Mouse (Mus musculus) liver, embryonic 13.5 days (tissue): ENCODE measurements around the gene Cpsf4. TPM values are rescaled to one million over a fixed set of nuclear protein-coding genes. Genes with fewer than 3 reads are reported as not detected.
A peak's percentile ranks its signal among the peaks of the same experiment; 100 is the strongest.
"Not testable (repeated sequence)": the region's sequence is repeated elsewhere in the genome, so short reads cannot be mapped to it uniquely, and the experiment has no call there.

Experiments
- ATAC-seq: fragments of 200-750 bp; cut with Nextera tagmentation; 2 replicates; pipeline ENCODE4 v1.8.0; 2017; ENCODE audit warnings: low read depth, mild to moderate bottlenecking, moderate number of reproducible peaks, moderate library complexity
- DNase-seq: peaks from one replicate; pipeline ENCODE4 v3.0.0; 2022
- H3K27ac ChIP-seq: fragments of 300-500 bp; sonication (generic); 2 replicates; pipeline ENCODE4 v1.5.1; 2015; ENCODE audit warnings: moderate library complexity, mild to moderate bottlenecking, inconsistent platforms
- H3K27me3 ChIP-seq: fragments of 300-500 bp; sonication (generic); 2 replicates; pipeline ENCODE4 v1.6.1; 2015; ENCODE audit warnings: mild to moderate bottlenecking, inconsistent platforms
- H3K36me3 ChIP-seq: fragments of 300-500 bp; sonication (generic); 2 replicates; pipeline ENCODE4 v1.6.1; 2015; ENCODE audit warnings: mild to moderate bottlenecking, inconsistent platforms
- H3K4me1 ChIP-seq: fragments of 300-500 bp; sonication (generic); replicated peaks from 2 replicates; pipeline ENCODE4 v1.6.1; 2015; ENCODE audit warnings: inconsistent platforms
- H3K4me2 ChIP-seq: fragments of 300-500 bp; sonication (generic); 2 replicates; pipeline ENCODE4 v1.6.1; 2015; ENCODE audit warnings: inconsistent platforms, mild to moderate bottlenecking, moderate library complexity
- H3K4me3 ChIP-seq: fragments of 300-500 bp; sonication (generic); replicated peaks from 2 replicates; pipeline ENCODE4 v1.5.1; 2015; ENCODE audit warnings: mild to moderate bottlenecking, inconsistent platforms
- H3K9ac ChIP-seq: fragments of 300-500 bp; sonication (generic); 2 replicates; pipeline ENCODE4 v1.6.1; 2015; ENCODE audit warnings: mild to moderate bottlenecking, inconsistent platforms
- H3K9me3 ChIP-seq: fragments of 300-500 bp; sonication (generic); replicated peaks from 2 replicates; pipeline ENCODE4 v1.6.1; 2016; ENCODE audit warnings: inconsistent platforms
- WGBS: fragments of 180-500 bp; shearing (Covaris S2); methylation state at CpG from one replicate; pipeline ENCODE4 v1.1.7; 2015; ENCODE audit not compliant: insufficient replicate concordance; 5-methylcytosine and 5-hydroxymethylcytosine counted together
- polyA plus RNA-seq: library from polyadenylated mRNA; unstranded; fragments of >200 nt; fragmentation: Nextera tagmentation; extraction: Ambion mirVana; gene quantifications from 2 replicates; pipeline ENCODE4 v1.2.1, GENCODE M21; 2015

The Cpsf4 gene
- polyA plus RNA-seq, 1 experiment from 2014 or later = 32.4 TPM

DNA sequence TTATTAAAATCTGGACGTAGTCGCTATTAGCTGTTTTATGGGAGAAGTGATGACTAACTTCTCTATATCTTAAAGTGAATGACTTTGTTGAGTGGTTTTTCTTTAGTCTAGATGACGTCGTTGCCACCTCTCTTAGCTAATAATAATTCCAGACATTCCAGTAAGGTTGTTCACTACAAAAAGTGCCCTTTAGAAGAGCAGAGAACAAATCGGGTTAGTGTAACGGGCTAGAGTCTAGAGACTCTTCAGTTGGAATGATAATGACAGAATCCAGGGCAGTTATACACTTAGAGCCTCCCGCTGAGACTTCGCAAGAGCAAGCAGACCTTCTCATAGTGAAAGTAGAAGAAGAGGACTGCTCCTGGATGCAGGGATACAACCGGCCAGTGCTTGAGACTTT, 38.0 kb downstream of the Cpsf4 start:
- Histone ChIP-seq H3K9me3 (no peaks in the 10 kb centered on the region), H3K36me3 (peaks cover 19% of the 10 kb centered on the region), H3K4me2 (peak overlapping the region; percentile 72), H3K27ac (0 out of 2 replicates have a peak overlapping the region, but pooled peaks have one; percentile 26), H3K27me3 (no peaks in the 10 kb centered on the region), H3K4me3 (peak overlapping the region; percentile 67), H3K4me1 (peaks cover 52% of the 10 kb centered on the region), H3K9ac (peak overlapping the region; percentile 68)
- DNase-seq (no peak), ATAC-seq (no peak)
- 11% methylated on average over 9 of the region's 9 CpGs for WGBS

DNA sequence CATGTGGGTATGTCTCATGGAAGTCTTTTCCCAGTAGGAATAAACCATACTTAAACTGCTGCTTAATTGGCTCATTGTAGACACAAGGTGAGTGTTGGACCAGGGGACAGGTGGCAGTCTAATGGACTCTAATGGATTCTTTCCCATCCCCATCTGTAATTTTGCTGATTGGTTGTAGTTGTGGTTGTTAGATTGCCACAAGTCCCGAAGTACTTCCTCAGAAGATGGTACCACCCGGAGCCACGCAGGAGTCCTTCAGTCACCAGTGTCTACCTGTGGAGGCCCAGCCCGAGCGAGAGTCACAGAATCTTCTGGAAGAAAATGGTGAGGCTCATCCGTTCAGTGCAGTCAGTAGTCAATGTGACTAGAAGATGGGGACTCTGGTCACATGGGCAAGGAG, 40.4 kb downstream of the Cpsf4 start:
- H3K4me1 ChIP-seq = peaks cover 35% of the 10 kb centered on the region
- DNase-seq (no peak), ATAC-seq (no peak)
- no peaks in the 10 kb centered on the region for H3K27me3 ChIP-seq
- no peaks in the 10 kb centered on the region for H3K9me3 ChIP-seq
- H3K4me3 ChIP-seq = no peak overlapping the region
- WGBS = 83% methylated on average over 6 of the region's 6 CpGs
- H3K27ac ChIP-seq = no peak overlapping the region
- no peak overlapping the region for H3K9ac ChIP-seq
- peaks cover 38% of the 10 kb centered on the region for H3K36me3 ChIP-seq
- no peak overlapping the region for H3K4me2 ChIP-seq

DNA sequence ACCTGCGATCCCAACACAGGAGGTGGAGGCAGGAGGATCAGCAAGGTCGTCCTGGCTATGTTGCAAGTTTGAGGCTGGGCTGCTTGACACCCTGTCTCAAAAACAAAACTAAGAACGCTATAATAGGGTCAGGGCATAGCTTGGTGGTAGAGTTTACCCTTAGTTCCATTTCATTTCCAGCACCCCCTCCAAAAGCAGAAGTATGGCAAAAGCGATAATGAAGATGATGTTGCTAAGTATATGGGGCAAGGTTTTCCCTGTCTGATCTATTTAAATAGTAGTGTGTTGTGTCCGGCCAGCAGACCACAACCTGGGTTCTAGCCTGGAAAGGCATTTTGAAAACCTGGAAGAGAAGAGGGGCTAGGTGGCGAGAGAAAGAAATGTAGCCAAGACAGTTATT, 40.9 kb downstream of the Cpsf4 start:
- Histone ChIP-seq H3K27ac (no peak overlapping the region), H3K27me3 (no peaks in the 10 kb centered on the region), H3K4me2 (no peak overlapping the region), H3K9me3 (no peaks in the 10 kb centered on the region), H3K4me1 (peaks cover 29% of the 10 kb centered on the region), H3K36me3 (peaks cover 42% of the 10 kb centered on the region), H3K9ac (no peak overlapping the region), H3K4me3 (no peak overlapping the region)
- 80% methylated on average over 6 of the region's 6 CpGs for WGBS
- no peak for ATAC-seq
- no peak for DNase-seq

DNA sequence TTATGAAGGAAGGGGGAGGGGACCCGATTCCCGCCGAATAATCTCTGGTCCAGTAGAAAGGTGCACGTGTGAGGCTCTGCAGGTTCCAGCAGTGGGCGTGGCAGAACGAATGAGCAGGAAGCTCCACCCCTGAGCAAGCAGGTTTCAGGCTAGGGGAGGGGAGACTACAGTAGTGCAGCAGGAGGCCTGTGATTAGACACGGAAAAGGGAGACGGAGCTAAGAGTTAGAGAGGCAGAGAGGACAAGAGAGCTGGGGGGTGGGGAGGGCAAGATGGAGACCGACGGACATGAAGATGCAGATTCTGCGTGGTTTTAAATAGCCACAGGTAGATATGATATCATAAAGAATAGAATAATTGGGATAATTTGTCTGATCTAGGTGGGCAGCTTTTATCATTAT, 41.4 kb downstream of the Cpsf4 start:
- H3K9ac ChIP-seq, H3K27ac ChIP-seq, ATAC-seq, H3K27me3 ChIP-seq, H3K9me3 ChIP-seq, DNase-seq, H3K4me3 ChIP-seq, H3K4me2 ChIP-seq: not testable (repeated sequence)
- H3K36me3 ChIP-seq = peaks cover 44% of the 10 kb centered on the region
- peaks cover 25% of the 10 kb centered on the region for H3K4me1 ChIP-seq
- 45% methylated on average over 11 of the region's 11 CpGs for WGBS

DNA sequence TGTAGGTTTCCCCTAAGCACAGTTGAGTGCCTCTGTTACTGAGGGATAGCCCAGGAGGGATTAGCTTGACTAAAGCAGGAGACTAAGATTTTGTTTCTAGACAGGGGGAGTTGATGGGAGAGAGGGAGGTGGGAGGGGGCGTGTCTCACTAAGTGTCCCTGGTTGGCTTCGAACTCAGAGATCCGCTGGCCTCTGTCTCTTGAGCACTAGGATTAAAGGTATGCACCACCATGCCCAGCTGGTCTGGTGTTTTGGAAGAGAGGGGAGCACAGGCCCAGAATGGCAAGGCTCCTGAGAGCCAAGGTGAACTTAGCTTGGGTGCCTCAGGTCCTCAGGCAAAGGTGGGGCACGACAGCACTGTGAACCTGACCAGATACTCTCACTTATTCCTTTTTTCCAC, 44.3 kb downstream of the Cpsf4 start:
- Histone ChIP-seq H3K27me3 (no peaks in the 10 kb centered on the region), H3K4me3 (no peak overlapping the region), H3K9me3 (no peaks in the 10 kb centered on the region), H3K4me2 (no peak overlapping the region), H3K9ac (no peak overlapping the region), H3K4me1 (peaks cover 7% of the 10 kb centered on the region; the same call in 1 of the 2 replicates), H3K27ac (no peak overlapping the region), H3K36me3 (peaks cover 57% of the 10 kb centered on the region)
- no peak for ATAC-seq
- DNase-seq = no peak
- WGBS = 90% methylated on average over 4 of the region's 4 CpGs

DNA sequence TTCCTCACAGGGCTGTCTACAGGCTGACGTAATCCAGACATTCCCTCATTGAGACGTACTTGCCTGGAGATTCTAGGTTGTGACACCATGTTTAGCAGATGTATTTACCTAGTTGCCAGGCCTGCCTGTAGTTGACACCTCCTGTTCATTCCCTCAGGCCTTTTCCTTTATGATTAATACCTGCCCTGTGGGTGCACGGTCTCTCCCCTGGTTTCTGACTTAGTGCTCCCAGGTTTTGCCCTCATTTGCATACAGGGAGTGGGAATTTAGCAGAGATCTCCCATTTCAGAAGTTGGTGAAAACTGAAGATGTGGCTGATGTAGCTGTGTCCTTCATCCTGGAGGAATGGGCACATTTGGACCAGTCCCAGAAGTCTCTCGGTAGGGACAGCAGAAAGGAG, 45.2 kb downstream of the Cpsf4 start:
- no peak for DNase-seq
- no peak for ATAC-seq
- Histone ChIP-seq H3K27ac (no peak overlapping the region), H3K36me3 (peaks cover 50% of the 10 kb centered on the region), H3K4me2 (no peak overlapping the region), H3K4me3 (no peak overlapping the region), H3K27me3 (no peaks in the 10 kb centered on the region), H3K9ac (no peak overlapping the region), H3K9me3 (no peaks in the 10 kb centered on the region), H3K4me1 (peaks cover 4% of the 10 kb centered on the region; the same call in 1 of the 2 replicates)
- WGBS = 82% methylated on average over 4 of the region's 4 CpGs

DNA sequence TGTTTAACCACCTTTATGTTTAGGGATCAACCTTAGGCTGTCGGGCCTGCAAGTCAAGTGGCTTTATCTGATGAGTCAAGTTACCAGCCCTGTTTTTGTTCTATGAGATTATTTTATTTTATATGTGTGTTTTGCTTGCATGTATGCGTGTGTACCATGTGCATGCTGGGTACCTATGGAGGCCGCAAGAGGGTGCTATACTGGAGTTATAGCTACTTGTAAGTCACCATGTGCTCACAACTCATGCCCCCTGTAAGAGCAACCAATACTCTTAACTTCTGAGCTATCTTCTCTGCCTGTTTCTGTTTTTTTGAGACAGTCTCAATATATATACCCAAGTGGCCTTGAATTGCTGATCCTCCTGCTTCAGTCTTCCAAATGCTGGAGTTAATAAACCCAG, 46.5 kb downstream of the Cpsf4 start:
- ATAC-seq = no peak
- Histone ChIP-seq H3K36me3 (peaks cover 50% of the 10 kb centered on the region), H3K27me3 (no peaks in the 10 kb centered on the region), H3K9me3 (no peaks in the 10 kb centered on the region), H3K4me1 (no peaks in the 10 kb centered on the region), H3K4me3 (no peak overlapping the region), H3K9ac (no peak overlapping the region), H3K4me2 (no peak overlapping the region), H3K27ac (no peak overlapping the region)
- WGBS = 78% methylated on average over 3 of the region's 3 CpGs
- DNase-seq = no peak

DNA sequence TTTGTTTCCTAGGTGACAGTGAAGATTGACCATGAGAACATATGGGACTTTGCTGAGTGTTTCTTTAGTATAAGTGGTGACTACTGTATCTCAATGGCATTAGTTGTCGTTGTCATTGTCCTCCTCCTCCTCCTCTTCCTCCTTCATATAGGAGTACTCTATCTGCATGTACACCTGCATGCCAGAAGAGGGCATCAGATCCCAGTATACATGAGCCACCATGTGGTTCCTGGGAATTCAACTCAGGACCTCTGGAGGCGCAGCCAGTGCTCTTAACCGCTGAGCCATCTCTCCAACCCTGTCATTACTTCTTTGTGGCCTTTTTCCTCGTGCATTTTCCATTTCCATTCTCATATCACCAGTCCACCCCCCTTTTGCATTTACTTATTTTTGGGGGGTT, 47.7 kb downstream of the Cpsf4 start:
- Histone ChIP-seq H3K9ac (no peak overlapping the region), H3K9me3 (no peaks in the 10 kb centered on the region), H3K4me2 (no peak overlapping the region), H3K4me1 (no peaks in the 10 kb centered on the region), H3K27ac (no peak overlapping the region), H3K27me3 (no peaks in the 10 kb centered on the region), H3K36me3 (peaks cover 58% of the 10 kb centered on the region), H3K4me3 (no peak overlapping the region)
- ATAC-seq = 0 out of 2 replicates have a peak, but pooled peaks have one; percentile 16
- no peak for DNase-seq
- WGBS = 51% methylated on average over 4 of the region's 4 CpGs

DNA sequence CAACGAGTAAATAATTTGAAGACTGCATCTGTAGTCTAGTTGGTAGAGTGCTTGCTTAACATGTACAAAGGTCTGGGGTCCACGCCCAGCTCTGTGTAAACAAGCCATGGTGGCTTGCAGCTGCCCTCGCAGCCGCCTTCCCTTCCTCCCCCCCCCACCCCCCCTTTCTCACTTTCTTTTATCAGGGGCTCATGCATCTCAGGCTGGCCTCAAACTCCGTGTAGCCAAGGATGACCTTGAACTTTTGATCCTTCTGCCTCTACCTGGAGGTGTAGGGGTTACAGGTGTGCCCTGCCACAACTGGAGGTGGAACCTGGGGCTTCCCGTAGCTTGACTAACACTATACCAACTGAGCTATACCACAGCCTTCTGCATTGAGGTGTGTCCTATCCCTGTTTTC, 50.7 kb downstream of the Cpsf4 start:
- H3K4me1 ChIP-seq = no peaks in the 10 kb centered on the region
- no peak overlapping the region for H3K9ac ChIP-seq
- DNase-seq (no peak), ATAC-seq (peak; percentile 50; the same call in 1 of the 2 replicates)
- no peak overlapping the region for H3K4me3 ChIP-seq
- no peaks in the 10 kb centered on the region for H3K27me3 ChIP-seq
- 63% methylated on average over 6 of the region's 6 CpGs for WGBS
- no peaks in the 10 kb centered on the region for H3K9me3 ChIP-seq
- no peak overlapping the region for H3K4me2 ChIP-seq
- H3K27ac ChIP-seq = no peak overlapping the region
- H3K36me3 ChIP-seq = peaks cover 55% of the 10 kb centered on the region

DNA sequence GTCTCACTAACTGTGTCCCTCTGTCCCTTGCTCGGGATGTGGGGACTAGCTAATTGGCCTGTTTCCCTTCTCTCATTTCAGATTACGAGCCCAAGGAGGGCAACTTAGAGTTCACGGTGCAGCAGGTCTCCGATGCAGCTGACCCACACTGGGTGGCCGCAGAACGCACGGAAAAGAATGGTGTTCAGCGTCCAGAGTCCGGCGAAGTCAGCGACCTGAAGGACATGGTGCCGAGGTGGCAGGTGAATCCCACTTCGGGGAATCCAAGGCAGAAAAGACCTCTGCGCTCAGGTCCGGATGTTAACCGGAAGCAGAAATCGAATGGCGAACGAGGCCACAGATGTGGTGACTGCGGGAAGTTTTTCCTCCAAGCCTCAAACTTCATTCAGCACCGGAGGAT, 51.2 kb downstream of the Cpsf4 start:
- no peak overlapping the region for H3K4me3 ChIP-seq
- H3K9ac ChIP-seq = no peak overlapping the region
- WGBS = 88% methylated on average over 21 of the region's 21 CpGs
- peaks cover 54% of the 10 kb centered on the region for H3K36me3 ChIP-seq
- no peaks in the 10 kb centered on the region for H3K9me3 ChIP-seq
- no peaks in the 10 kb centered on the region for H3K4me1 ChIP-seq
- H3K4me2 ChIP-seq = no peak overlapping the region
- ATAC-seq (no peak), DNase-seq (no peak)
- no peak overlapping the region for H3K27ac ChIP-seq
- H3K27me3 ChIP-seq = no peaks in the 10 kb centered on the region

DNA sequence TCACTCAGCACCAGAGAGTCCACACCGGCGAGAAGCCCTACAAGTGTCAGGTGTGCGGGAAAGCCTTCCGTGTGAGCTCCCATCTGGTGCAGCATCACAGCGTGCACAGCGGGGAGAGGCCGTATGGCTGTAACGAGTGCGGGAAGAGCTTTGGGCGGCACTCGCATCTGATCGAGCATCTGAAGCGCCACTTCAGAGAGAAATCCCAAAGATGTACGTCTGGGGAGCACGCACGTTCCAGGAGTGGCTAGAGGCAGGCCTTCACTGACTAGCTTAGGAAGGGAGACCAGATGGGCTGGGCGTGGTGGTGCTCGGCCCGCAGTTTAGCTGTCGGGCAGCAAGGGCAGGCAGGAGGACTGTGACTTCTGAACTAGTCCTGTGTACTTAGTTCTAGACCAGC, 51.7 kb downstream of the Cpsf4 start:
- H3K27ac ChIP-seq = no peak overlapping the region
- H3K9ac ChIP-seq = no peak overlapping the region
- H3K4me3 ChIP-seq = no peak overlapping the region
- WGBS = 91% methylated on average over 20 of the region's 20 CpGs
- no peak overlapping the region for H3K4me2 ChIP-seq
- H3K9me3 ChIP-seq = no peaks in the 10 kb centered on the region
- DNase-seq (no peak), ATAC-seq (no peak)
- peaks cover 50% of the 10 kb centered on the region for H3K36me3 ChIP-seq
- no peaks in the 10 kb centered on the region for H3K27me3 ChIP-seq
- no peaks in the 10 kb centered on the region for H3K4me1 ChIP-seq

DNA sequence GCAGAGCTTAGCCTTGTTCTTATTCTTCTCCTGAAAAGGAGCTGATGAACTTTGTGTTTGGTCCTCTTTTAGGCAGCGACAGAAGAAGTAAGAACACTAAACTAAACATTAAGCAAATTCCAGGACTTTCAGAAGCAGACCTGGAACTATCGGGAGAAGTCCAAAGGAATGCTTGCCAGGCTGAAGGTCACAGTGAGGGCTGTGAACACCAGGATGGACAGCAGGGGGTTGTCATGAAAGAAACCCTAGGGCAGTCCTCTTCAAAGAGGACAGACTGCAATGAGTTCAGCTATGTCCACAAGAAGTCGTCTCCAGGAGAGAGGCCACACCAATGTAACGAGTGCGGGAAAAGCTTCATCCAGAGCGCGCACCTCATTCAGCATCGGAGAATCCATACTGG, 53.0 kb downstream of the Cpsf4 start:
- Histone ChIP-seq H3K9me3 (no peaks in the 10 kb centered on the region), H3K27ac (no peak overlapping the region), H3K9ac (no peak overlapping the region), H3K36me3 (peaks cover 43% of the 10 kb centered on the region), H3K4me1 (no peaks in the 10 kb centered on the region), H3K4me2 (no peak overlapping the region), H3K27me3 (no peaks in the 10 kb centered on the region), H3K4me3 (no peak overlapping the region)
- no peak for DNase-seq
- 89% methylated on average over 8 of the region's 8 CpGs for whole genome bisulfite sequencing
- ATAC-seq = no peak
